Mouse (Mus musculus) layer of hippocampus, postnatal 36 days (tissue): ENCODE results near the gene Pax2. TPM values are rescaled to one million over a fixed set of nuclear protein-coding genes. Genes with fewer than 3 reads are reported as not detected.

Experiments
- DNase-seq, 2 experiments: peaks; one replicate each; pipeline ENCODE4 v3.0.0; 2022
- total RNA-seq, 2 experiments: library from RNA; stranded (reverse); gene quantifications; 2 replicates each; pipeline ENCODE4 v1.2.3; 2021

The Pax2 gene
- total RNA-seq, 2 experiments from 2014 or later = 0.32 to 0.35 TPM

- DNase-seq = no peak
Observed at GRCm38 (mm10) chr19:44749061-44749990, 6.5 kb upstream of the Pax2 start.

GRCm38 (mm10) chr19:44750051-44751041 is 5.5 kb upstream of the Pax2 start:
- DNase-seq = no peak

GRCm38 (mm10) chr19:44751042-44751441 is 4.8 kb upstream of the Pax2 start:
- no peak for DNase-seq

- DNase-seq = no peak
Observed at GRCm38 (mm10) chr19:44751551-44751950, 4.3 kb upstream of the Pax2 start.

- DNase-seq = no peak
Observed at GRCm38 (mm10) chr19:44752056-44752940, 3.5 kb upstream of the Pax2 start.

- DNase-seq = no peak
Observed at GRCm38 (mm10) chr19:44753361-44753760, 2.5 kb upstream of the Pax2 start.

- DNase-seq = peak in 1 of 2 experiments; percentile 29
Observed at GRCm38 (mm10) chr19:44754461-44755377, 1.1 kb upstream of the Pax2 start.

- DNase-seq = no peak
Observed at GRCm38 (mm10) chr19:44755378-44755692, 510 bp upstream of the Pax2 start.

- DNase-seq = no peak
Observed at GRCm38 (mm10) chr19:44756421-44757230, 781 bp downstream of the Pax2 start.

- DNase-seq = no peak
Observed at GRCm38 (mm10) chr19:44757231-44757871, 1.5 kb downstream of the Pax2 start.

- no peak for DNase-seq
Observed at GRCm38 (mm10) chr19:44758846-44759245, 3.0 kb downstream of the Pax2 start.

GRCm38 (mm10) chr19:44759531-44760118 is 3.8 kb downstream of the Pax2 start:
- no peak for DNase-seq

- no peak for DNase-seq
Observed at GRCm38 (mm10) chr19:44760259-44761131, 4.7 kb downstream of the Pax2 start.

- no peak for DNase-seq
Observed at GRCm38 (mm10) chr19:44762121-44762621, 6.3 kb downstream of the Pax2 start.

- no peak for DNase-seq
Observed at GRCm38 (mm10) chr19:44770268-44771050, 14.6 kb downstream of the Pax2 start.

GRCm38 (mm10) chr19:44771499-44771898 is 15.7 kb downstream of the Pax2 start:
- DNase-seq = no peak

- no peak for DNase-seq
Observed at GRCm38 (mm10) chr19:44781987-44782386, 26.1 kb downstream of the Pax2 start.
